Mouse (Mus musculus) liver, embryonic 13.5 days (tissue): ENCODE results near the gene H6pd. TPM values are rescaled to one million over a fixed set of nuclear protein-coding genes. Genes with fewer than 3 reads are reported as not detected.

ENCODE experiments used
- ATAC-seq: fragments of 200-750 bp; cut with Nextera tagmentation; 2 replicates; pipeline ENCODE4 v1.8.0; 2017; ENCODE audit warnings: low read depth, mild to moderate bottlenecking, moderate number of reproducible peaks, moderate library complexity
- DNase-seq: peaks from one replicate; pipeline ENCODE4 v3.0.0; 2022
- H3K27ac ChIP-seq: fragments of 300-500 bp; sonication (generic); 2 replicates; pipeline ENCODE4 v1.5.1; 2015; ENCODE audit warnings: moderate library complexity, mild to moderate bottlenecking, inconsistent platforms
- H3K27me3 ChIP-seq: fragments of 300-500 bp; sonication (generic); 2 replicates; pipeline ENCODE4 v1.6.1; 2015; ENCODE audit warnings: mild to moderate bottlenecking, inconsistent platforms
- H3K36me3 ChIP-seq: fragments of 300-500 bp; sonication (generic); 2 replicates; pipeline ENCODE4 v1.6.1; 2015; ENCODE audit warnings: mild to moderate bottlenecking, inconsistent platforms
- H3K4me1 ChIP-seq: fragments of 300-500 bp; sonication (generic); replicated peaks from 2 replicates; pipeline ENCODE4 v1.6.1; 2015; ENCODE audit warnings: inconsistent platforms
- H3K4me2 ChIP-seq: fragments of 300-500 bp; sonication (generic); 2 replicates; pipeline ENCODE4 v1.6.1; 2015; ENCODE audit warnings: inconsistent platforms, mild to moderate bottlenecking, moderate library complexity
- H3K4me3 ChIP-seq: fragments of 300-500 bp; sonication (generic); replicated peaks from 2 replicates; pipeline ENCODE4 v1.5.1; 2015; ENCODE audit warnings: mild to moderate bottlenecking, inconsistent platforms
- H3K9ac ChIP-seq: fragments of 300-500 bp; sonication (generic); 2 replicates; pipeline ENCODE4 v1.6.1; 2015; ENCODE audit warnings: mild to moderate bottlenecking, inconsistent platforms
- H3K9me3 ChIP-seq: fragments of 300-500 bp; sonication (generic); replicated peaks from 2 replicates; pipeline ENCODE4 v1.6.1; 2016; ENCODE audit warnings: inconsistent platforms
- WGBS: fragments of 180-500 bp; shearing (Covaris S2); methylation state at CpG from one replicate; pipeline ENCODE4 v1.1.7; 2015; ENCODE audit not compliant: insufficient replicate concordance; 5-methylcytosine and 5-hydroxymethylcytosine counted together
- polyA plus RNA-seq: library from polyadenylated mRNA; unstranded; fragments of >200 nt; fragmentation: Nextera tagmentation; extraction: Ambion mirVana; gene quantifications from 2 replicates; pipeline ENCODE4 v1.2.1, GENCODE M21; 2015

The H6pd gene
- polyA plus RNA-seq, 1 experiment from 2014 or later, result 6.8 TPM

DNA sequence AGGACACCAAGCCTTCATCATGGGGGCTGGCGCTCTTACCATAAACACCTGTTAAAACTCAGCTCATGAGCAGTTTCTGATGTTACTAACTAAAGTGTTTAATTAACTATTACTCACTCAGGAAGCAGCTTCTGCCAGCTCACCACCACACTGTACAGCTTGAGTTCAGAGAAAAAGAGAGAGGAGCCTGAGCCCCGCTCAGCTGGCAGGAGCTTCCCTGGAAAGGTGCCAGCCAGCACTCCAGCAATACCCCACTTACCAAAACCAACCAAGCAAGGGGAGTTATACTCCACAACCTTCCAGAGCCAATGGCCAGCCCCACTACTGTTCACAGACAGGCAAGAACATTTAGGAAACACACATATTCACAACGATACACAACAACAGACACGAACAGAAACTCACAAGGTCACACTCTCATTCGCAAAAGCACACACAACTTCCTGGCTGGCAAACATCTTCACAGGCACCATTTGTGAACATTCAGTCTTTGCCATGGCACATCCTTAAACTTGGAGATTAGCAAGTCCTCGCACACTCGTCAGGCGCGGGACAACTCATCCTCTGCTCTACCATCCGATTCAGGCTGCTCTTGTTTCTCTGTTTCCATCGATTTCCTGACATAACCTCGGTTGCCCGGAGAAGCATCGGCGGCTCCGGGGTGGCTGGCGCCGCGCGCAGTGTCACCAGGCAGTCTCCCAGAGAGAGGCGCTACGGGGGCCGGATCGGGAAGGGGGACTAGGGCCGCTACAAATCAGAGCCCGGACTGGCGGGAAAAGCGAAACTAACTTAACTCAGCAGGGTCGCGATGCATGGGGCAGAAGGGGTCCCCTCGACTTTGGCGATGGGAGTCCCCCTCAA lies 55.0 kb downstream of the H6pd start:
- Histone ChIP-seq H3K27me3 (peaks cover 83% of the 10 kb centered on the region), H3K36me3 (no peaks in the 10 kb centered on the region), H3K4me3 (peak overlapping the region; percentile 60), H3K9me3 (no peaks in the 10 kb centered on the region), H3K27ac (no peak overlapping the region), H3K4me2 (peak overlapping the region; percentile 85), H3K4me1 (peaks cover 21% of the 10 kb centered on the region), H3K9ac (peak overlapping the region; percentile 44)
- ATAC-seq (no peak), DNase-seq (no peak)
- WGBS, result 6% methylated on average over 32 of the region's 32 CpGs

DNA sequence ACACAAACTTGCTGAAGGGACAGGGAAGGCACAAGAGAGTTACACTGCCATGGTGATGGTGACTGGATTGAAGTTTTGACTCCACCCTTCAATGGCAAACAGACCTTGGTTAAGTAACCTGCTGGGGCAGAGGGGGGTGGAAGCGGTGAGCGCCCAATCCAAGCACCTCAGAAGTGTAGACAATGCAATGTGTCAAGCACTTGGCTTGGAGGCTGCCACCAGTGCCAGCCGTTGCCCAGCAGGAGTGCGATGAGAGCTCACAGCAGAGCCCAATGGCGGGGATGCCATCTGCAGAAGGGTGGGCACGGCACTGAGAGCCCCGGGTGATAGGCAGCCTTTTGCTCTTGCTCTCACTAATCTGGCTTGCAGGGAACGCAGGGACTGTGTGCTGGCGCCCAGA lies 56.6 kb downstream of the H6pd start:
- no peak overlapping the region for H3K4me2 ChIP-seq
- DNase-seq (no peak), ATAC-seq (no peak)
- no peak overlapping the region for H3K9ac ChIP-seq
- WGBS, result 74% methylated on average over 9 of the region's 9 CpGs
- H3K27me3 ChIP-seq, result peaks cover 88% of the 10 kb centered on the region
- H3K36me3 ChIP-seq, result no peaks in the 10 kb centered on the region
- H3K4me3 ChIP-seq, result no peak overlapping the region
- no peak overlapping the region for H3K27ac ChIP-seq
- H3K9me3 ChIP-seq, result no peaks in the 10 kb centered on the region
- peaks cover 21% of the 10 kb centered on the region for H3K4me1 ChIP-seq

DNA sequence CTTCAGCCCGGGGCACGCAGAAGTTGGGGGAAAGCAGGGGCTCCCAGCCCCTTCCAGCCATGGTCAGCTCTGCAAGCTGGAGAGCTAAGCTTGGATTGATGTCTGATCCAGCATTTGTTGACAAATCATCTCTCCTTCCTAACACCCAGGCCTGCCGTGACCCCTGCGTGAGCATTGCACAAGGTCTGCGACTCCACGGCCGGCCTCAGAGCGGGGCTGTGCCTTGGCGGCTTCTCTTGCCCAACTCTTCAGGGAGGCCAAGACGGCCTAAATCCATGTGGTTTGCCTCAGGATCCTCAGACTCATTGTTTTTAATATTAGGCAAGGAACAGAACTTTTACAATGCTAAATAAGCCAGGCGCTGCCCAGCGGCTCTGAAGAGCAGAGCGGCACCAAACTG lies 57.6 kb downstream of the H6pd start:
- no peak overlapping the region for H3K27ac ChIP-seq
- H3K9me3 ChIP-seq, result no peaks in the 10 kb centered on the region
- H3K4me3 ChIP-seq, result no peak overlapping the region
- DNase-seq (no peak), ATAC-seq (no peak)
- 70% methylated on average over 13 of the region's 13 CpGs for WGBS
- no peak overlapping the region for H3K4me2 ChIP-seq
- no peaks in the 10 kb centered on the region for H3K36me3 ChIP-seq
- H3K27me3 ChIP-seq, result peaks cover 88% of the 10 kb centered on the region
- H3K9ac ChIP-seq, result no peak overlapping the region
- peaks cover 21% of the 10 kb centered on the region for H3K4me1 ChIP-seq

DNA sequence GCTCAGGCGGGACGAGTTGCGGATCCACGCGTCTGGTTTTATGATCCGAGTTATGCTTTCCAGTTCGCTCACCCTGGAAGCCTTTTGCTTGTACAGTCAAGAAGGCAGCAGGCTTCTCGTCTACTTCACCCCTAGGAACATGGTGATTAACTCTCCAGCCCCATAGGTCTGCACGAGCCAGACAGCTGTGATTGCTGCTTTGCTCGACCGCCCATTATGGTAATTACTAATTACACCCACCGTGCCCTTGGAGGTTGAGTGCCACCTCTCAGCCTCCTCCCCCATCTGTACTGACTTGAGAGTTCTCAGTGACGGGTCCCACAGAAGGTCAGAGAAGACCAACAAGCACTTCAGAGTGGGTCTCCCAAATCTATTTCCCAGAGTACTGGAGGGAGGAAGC lies 59.1 kb downstream of the H6pd start:
- Histone ChIP-seq H3K9ac (no peak overlapping the region), H3K9me3 (no peaks in the 10 kb centered on the region), H3K27ac (no peak overlapping the region), H3K27me3 (peaks cover 86% of the 10 kb centered on the region), H3K4me3 (no peak overlapping the region), H3K36me3 (no peaks in the 10 kb centered on the region), H3K4me2 (no peak overlapping the region), H3K4me1 (peaks cover 12% of the 10 kb centered on the region; the same call in 1 of the 2 replicates)
- ATAC-seq (no peak), DNase-seq (no peak)
- WGBS, result 73% methylated on average over 13 of the region's 13 CpGs

DNA sequence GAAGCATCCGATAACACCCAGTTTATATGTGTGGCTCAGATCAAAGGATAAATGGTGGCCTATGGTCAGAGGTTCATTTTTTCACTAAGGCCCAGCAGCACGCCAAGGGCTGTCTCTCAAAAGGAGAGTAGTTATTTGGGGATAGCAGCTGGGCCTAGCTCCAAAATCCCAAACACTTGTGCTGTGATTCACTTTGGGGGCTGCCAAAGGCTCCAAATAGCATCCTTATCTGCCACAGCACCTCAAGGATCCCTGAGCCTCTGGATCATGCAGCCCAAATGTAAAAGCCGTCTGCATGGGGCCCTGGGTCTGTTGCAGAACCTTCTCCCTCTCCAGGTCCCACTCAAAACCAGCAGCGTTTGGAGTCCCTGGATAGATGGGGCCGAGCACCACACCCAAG lies 60.7 kb downstream of the H6pd start:
- Histone ChIP-seq H3K9me3 (no peaks in the 10 kb centered on the region), H3K9ac (no peak overlapping the region), H3K36me3 (no peaks in the 10 kb centered on the region), H3K27me3 (peaks cover 85% of the 10 kb centered on the region), H3K4me3 (no peak overlapping the region), H3K4me1 (no peaks in the 10 kb centered on the region; the same call in 1 of the 2 replicates), H3K4me2 (no peak overlapping the region), H3K27ac (no peak overlapping the region)
- ATAC-seq, result no peak
- DNase-seq, result no peak
- 61% methylated on average over 5 of the region's 5 CpGs for WGBS

DNA sequence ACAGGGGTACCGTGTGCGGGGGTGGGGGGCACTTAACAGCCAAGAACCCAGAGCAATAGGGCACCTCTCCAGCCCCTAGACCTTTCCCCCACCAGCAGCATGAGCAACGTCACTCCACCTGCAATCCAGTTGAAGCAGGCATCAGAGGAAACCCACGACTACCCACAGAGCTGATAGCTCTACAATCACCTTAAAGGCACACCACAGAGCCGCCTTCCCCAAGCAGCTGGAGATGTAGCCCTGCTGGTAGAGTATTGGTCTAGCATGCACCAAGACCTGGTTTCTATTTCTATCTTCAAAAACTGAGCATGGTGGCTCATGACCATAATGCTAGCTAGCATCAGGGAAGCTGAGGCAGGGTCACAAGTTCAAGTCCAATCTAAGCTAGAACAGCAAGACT lies 61.4 kb downstream of the H6pd start:
- ATAC-seq, result no peak
- WGBS, result 43% methylated on average over 5 of the region's 5 CpGs

DNA sequence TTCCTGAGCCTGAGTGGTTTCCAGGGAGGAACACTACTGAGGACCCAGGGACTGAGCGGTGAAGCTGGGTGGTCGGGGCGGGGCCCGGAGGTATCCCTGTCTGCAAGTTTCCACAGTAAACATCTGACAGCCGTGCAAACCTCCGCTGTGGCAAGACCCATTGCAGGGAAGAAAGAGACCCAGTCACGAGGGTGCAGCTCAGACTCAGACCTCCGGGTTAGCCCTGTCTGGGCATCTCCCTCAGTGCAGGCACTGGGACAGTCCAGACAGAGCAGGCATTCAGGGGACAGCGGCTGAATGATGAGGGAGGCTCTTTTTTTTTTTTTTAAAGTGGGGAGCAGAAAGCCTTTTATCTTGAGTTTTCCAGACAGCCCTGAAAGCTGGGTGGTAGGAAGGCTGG lies 63.6 kb downstream of the H6pd start:
- H3K9me3 ChIP-seq, result no peaks in the 10 kb centered on the region
- H3K36me3 ChIP-seq, result no peaks in the 10 kb centered on the region
- no peak overlapping the region for H3K4me2 ChIP-seq
- no peak overlapping the region for H3K4me3 ChIP-seq
- DNase-seq (no peak), ATAC-seq (no peak)
- H3K27ac ChIP-seq, result no peak overlapping the region
- H3K27me3 ChIP-seq, result peaks cover 80% of the 10 kb centered on the region
- H3K9ac ChIP-seq, result no peak overlapping the region
- 60% methylated on average over 9 of the region's 9 CpGs for WGBS
- H3K4me1 ChIP-seq, result no peaks in the 10 kb centered on the region; the same call in 1 of the 2 replicates

More for the DNA sequence above, 61.4 kb downstream of the H6pd start:
- Histone ChIP-seq H3K36me3 (no peaks in the 10 kb centered on the region), H3K27me3 (peaks cover 81% of the 10 kb centered on the region), H3K9ac (no peak overlapping the region), H3K27ac (no peak overlapping the region), H3K9me3 (no peaks in the 10 kb centered on the region), H3K4me2 (no peak overlapping the region), H3K4me1 (no peaks in the 10 kb centered on the region; the same call in 1 of the 2 replicates), H3K4me3 (no peak overlapping the region)
- no peak for DNase-seq

DNA sequence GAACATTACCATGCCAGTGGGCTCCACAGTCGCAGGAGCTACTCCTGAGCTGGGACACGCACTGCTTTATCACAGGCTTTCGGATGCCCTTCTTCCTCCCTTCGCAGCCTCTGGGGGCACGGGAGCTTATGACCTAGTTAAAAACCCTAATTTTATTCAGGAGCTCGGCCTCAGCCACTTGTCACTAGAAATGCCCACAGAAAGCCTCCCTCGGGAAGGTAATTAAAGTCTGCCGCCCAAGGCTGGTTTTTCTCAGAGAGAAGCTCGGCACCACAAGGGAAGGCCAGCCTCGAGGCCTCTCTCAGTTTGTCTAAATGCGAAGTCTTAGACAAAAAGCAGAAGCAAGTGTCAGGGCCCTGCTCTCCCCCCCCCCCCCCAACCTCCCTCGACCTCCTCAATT lies 64.6 kb downstream of the H6pd start:
- Histone ChIP-seq H3K4me3 (no peak overlapping the region), H3K4me1 (no peaks in the 10 kb centered on the region; the same call in 1 of the 2 replicates), H3K9me3 (no peaks in the 10 kb centered on the region), H3K4me2 (no peak overlapping the region), H3K9ac (no peak overlapping the region), H3K27ac (no peak overlapping the region), H3K36me3 (no peaks in the 10 kb centered on the region), H3K27me3 (peaks cover 83% of the 10 kb centered on the region)
- DNase-seq (no peak), ATAC-seq (no peak)
- WGBS, result 47% methylated on average over 12 of the region's 12 CpGs

DNA sequence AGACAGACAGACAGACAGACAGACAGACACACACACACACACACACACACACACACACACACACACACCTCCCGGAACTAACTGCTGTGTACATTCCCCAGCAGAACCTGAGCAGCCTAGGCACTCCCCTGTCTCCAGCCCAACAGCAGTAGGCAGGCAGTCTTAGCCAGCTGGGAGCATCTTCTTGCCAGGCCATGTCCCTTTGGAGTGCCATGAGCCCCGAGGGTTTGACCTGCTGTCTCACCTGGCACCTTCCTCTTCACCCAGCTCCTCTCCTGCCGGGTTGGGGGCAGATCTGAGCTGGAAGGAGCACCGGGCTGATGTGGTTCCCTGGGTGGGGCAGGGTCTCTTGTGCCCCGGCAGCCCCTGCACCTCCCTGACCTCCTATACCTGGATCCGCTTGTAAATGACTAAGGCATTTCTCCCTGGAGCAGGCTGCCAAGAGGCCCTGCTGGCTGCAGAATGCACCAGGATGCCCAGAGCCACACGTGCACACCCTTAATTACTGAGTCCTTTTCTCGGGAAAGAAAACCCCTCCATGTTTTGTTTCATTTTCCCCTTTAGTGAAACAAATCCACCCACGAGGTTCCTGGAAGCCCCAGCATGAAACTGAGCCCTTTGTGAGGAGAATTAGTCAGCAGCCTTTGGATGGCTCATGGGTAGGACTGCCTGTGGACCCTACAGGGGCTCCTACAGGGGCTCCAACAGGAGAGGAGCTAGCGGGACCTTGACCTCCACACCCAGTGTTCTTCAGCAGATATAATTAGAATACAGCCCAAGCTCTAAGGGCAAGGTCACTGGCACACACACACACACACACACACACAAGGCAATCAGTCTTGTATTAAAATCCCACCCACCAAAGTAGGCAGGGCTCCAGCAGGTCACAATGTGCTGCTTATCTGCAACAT lies 65.7 kb downstream of the H6pd start:
- Histone ChIP-seq H3K4me3 (no peak overlapping the region), H3K36me3 (no peaks in the 10 kb centered on the region), H3K9ac (no peak overlapping the region), H3K9me3 (no peaks in the 10 kb centered on the region), H3K4me1 (no peaks in the 10 kb centered on the region; the same call in 1 of the 2 replicates), H3K4me2 (no peak overlapping the region), H3K27ac (no peak overlapping the region), H3K27me3 (peaks cover 77% of the 10 kb centered on the region)
- DNase-seq, result no peak
- 43% methylated on average over 10 of the region's 10 CpGs for WGBS
- no peak for ATAC-seq

DNA sequence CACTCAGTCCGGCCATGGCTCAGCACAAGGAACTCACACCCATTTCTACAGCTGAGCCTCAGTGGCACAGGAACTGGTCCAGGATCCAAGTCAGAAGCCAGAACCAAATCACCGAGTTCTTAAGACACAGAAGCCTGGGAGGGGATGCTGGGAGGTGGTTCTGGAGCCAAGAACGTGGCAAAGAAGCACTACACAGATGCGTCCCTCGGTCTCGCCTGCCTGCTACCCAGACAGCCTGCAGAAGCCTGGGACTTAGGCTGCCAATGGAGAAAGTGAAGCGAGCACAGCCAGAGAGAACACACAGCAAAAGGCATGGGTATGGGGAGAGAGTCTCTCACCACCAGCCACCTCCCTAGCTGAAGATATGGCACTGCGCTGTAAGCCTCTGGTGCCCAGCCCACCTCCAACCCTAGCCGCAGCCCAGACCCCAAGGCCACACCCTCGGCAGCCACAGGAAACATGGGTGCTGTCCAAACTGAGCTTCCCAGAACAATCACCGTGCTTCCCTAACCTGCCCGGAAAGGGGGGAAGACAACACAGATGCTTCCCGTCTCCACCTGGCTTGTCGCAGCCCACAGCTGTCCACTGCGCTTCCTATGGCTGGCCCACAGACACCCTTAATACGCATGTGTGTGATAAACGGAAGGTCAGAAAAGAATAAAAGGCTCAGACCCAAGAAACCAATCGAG lies 67.6 kb downstream of the H6pd start:
- WGBS, result 50% methylated on average over 18 of the region's 18 CpGs
- H3K36me3 ChIP-seq, result no peaks in the 10 kb centered on the region
- H3K9ac ChIP-seq, result no peak overlapping the region
- no peak overlapping the region for H3K27ac ChIP-seq
- ATAC-seq (no peak), DNase-seq (no peak)
- no peaks in the 10 kb centered on the region for H3K9me3 ChIP-seq
- no peak overlapping the region for H3K4me2 ChIP-seq
- H3K4me3 ChIP-seq, result no peak overlapping the region
- no peaks in the 10 kb centered on the region; the same call in 1 of the 2 replicates for H3K4me1 ChIP-seq
- H3K27me3 ChIP-seq, result peaks cover 66% of the 10 kb centered on the region

DNA sequence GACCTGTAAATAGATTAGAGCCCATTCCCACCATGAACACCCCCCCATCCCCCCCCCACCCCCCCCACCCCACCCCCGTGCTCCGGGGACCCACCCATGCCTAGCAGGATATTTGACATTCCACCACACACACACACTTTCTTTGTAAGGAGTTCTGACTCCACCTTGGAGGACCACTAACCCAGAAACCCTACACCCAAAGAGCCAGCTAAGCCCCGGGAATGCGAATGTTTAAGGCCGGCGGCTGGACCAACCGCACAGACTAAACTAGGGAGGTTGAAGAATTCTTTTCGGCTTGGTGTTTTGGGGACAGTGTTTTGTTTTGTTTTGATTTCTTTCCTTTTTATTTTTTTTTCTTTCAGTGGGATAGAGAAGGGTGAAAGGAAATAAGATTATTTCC lies 70.1 kb downstream of the H6pd start:
- Histone ChIP-seq H3K27me3 (peaks cover 61% of the 10 kb centered on the region), H3K27ac (no peak overlapping the region), H3K9me3 (no peaks in the 10 kb centered on the region), H3K4me3 (no peak overlapping the region), H3K9ac (no peak overlapping the region), H3K36me3 (no peaks in the 10 kb centered on the region), H3K4me2 (no peak overlapping the region), H3K4me1 (no peaks in the 10 kb centered on the region; the same call in 1 of the 2 replicates)
- no peak for DNase-seq
- WGBS, result 57% methylated on average over 8 of the region's 8 CpGs
- no peak for ATAC-seq
